Mouse (Mus musculus): ENCODE results near the gene Metrn.

DNA sequence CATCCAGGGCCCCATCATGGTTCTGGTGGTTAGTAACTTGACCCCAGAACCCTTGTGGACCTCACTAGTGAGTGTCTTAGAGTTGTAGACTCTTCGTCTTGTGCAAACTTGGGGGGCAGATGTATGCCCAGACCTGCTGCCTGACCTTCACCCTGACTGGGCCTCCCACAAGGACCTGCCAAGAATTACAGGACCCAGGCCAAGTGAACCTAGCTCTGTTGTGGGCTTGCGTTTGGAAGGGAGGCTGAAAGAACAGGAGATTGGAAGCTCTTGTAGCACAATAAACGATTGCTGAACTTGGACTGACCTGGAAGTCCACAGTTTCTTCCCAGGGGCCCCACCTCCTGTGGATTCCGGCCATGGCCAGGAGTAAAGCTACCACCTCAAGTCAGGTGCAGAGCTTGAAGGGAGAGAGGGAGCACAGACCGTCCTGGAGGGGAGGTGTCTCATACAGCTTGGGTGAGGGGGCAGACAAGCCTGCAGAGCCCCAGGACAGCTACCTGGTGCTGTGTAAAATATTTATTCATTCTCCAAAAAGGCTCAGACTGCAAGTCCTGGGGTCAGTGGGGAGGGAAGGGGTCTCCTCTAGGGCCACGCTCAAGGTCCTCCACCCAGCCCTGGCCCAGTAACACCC, 37.1 kb upstream of the Metrn start:
- TF ChIP-seq POLR2A (IDR thresholded peaks at IDR 0.05; ENCODE audit: insufficient read length, low read depth) = no peak
- TF ChIP-seq MAX (IDR thresholded peaks at IDR 0.05; ENCODE audit: low read depth) = no peak
- no peak for TF ChIP-seq TCF3 (IDR thresholded peaks at IDR 0.05; ENCODE audit: insufficient read length, low read depth)
- no peak for TF ChIP-seq MYOG (IDR thresholded peaks at IDR 0.05; ENCODE audit: control insufficient read depth in 1 of 3, insufficient read depth in 1 of 3, insufficient read length in 2 of 3, low read depth in 2 of 3)
- TF ChIP-seq TCF12 (IDR thresholded peaks at IDR 0.05; ENCODE audit: insufficient read depth, poor library complexity, severe bottlenecking) = no peak
